Mouse (Mus musculus): ENCODE results near the gene Lsamp. TPM values are rescaled to one million over a fixed set of nuclear protein-coding genes. Genes with fewer than 3 reads are reported as not detected.

The Lsamp gene
- polyA plus RNA-seq, 1 experiment from 2014 or later: 27.9 TPM

- Histone ChIP-seq H3K9ac (no peak overlapping the region), H3K9me3 (replicated peaks) (no peaks in the 10 kb centered on the region), H3K36me3 (ENCODE audit: poor library complexity, severe bottlenecking) (no peaks in the 10 kb centered on the region), H3K4me3 (no peak overlapping the region), H3K27ac (no peak overlapping the region), H3K27me3 (no peaks in the 10 kb centered on the region), H3K4me1 (no peaks in the 10 kb centered on the region), H3K4me2 (no peak overlapping the region)
- 97% methylated on average over 11 of the region's 11 CpGs for WGBS
- no peak for ATAC-seq
Observed at GRCm38 (mm10) chr16:42180473-42180872, 2196.3 kb downstream of the Lsamp start.

DNA sequence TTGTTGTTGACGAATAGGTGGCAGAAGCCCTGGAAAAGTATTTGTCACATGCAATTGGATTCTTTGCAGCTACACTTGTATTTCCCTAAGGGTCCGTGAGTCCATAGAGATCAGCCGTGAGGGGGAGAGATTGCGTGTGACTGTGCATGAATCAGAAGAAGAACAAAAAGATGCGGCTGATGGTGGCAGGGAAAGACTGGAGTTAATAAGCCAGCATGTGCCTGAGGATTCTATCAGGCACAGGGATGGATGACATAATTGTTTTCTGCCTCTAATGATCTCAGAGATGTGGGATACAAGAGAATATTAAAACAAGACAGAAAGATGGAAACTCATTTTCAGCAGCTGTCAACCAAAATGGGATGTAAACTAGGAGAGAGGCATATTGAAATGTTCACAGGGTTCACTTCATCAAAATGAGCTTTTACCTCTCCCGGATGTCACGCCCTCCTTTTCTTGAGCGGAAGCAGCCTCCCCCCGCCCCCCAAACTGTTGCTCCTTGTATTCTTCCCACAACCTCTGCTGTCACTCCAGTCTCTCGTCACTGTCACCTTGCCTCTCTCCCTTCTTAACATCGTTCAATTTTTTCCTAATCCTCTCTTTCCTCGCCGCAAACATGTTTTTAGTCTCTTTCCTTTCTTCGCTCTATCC, 2205.4 kb downstream of the Lsamp start:
- ATAC-seq: peak; percentile 55
- WGBS: 18% methylated on average over 14 of the region's 14 CpGs
- peaks cover 9% of the 10 kb centered on the region; the same call in 1 of the 2 replicates for H3K4me1 ChIP-seq

GRCm38 (mm10) chr16:42190114-42191045, 2206.2 kb downstream of the Lsamp start:
- WGBS: 1% methylated on average over 41 of the region's 44 CpGs
- H3K27ac ChIP-seq: peak overlapping the region; percentile 98
- peak; percentile 96 for ATAC-seq
- H3K36me3 ChIP-seq (ENCODE audit: poor library complexity, severe bottlenecking): no peaks in the 10 kb centered on the region
- H3K9me3 ChIP-seq (replicated peaks): no peaks in the 10 kb centered on the region
- H3K27me3 ChIP-seq: no peaks in the 10 kb centered on the region
- H3K9ac ChIP-seq: peak overlapping the region; percentile 83
- H3K4me2 ChIP-seq: peak overlapping the region; percentile 81
- peaks cover 9% of the 10 kb centered on the region; the same call in 1 of the 2 replicates for H3K4me1 ChIP-seq
- peak overlapping the region; percentile 53 for H3K4me3 ChIP-seq

More for the DNA sequence above, 2205.4 kb downstream of the Lsamp start:
- Histone ChIP-seq H3K9me3 (replicated peaks) (no peaks in the 10 kb centered on the region), H3K27me3 (no peaks in the 10 kb centered on the region), H3K4me2 (peak overlapping the region; percentile 81), H3K27ac (peak overlapping the region; percentile 98), H3K4me3 (peak overlapping the region; percentile 53), H3K9ac (peak overlapping the region; percentile 61), H3K36me3 (ENCODE audit: poor library complexity, severe bottlenecking) (no peaks in the 10 kb centered on the region)

Small RNA genes within 50 kb of the gene (microRNA-seq; reads per million reads assigned to microRNA genes)
- gene Gm27887: not detected
- not detected for gene Gm47276
